Mouse (Mus musculus): ENCODE results near the gene Actb.

Actb gene

GRCm38 (mm10) chr5:142875513-142875905 lies 31.0 kb downstream of the Actb start:
- DNase-seq, result no peak

GRCm38 (mm10) chr5:142874791-142875512 lies 31.6 kb downstream of the Actb start:
- no peak for DNase-seq

GRCm38 (mm10) chr5:142873718-142874117 lies 32.8 kb downstream of the Actb start:
- no peak for DNase-seq

- DNase-seq, result no peak
Observed at GRCm38 (mm10) chr5:142871765-142872164, 34.8 kb downstream of the Actb start.

GRCm38 (mm10) chr5:142869463-142869862 lies 37.1 kb downstream of the Actb start:
- no peak for DNase-seq

GRCm38 (mm10) chr5:142857763-142858229 lies 48.8 kb downstream of the Actb start:
- no peak for DNase-seq

GRCm38 (mm10) chr5:142856408-142856807 lies 50.1 kb downstream of the Actb start:
- no peak for DNase-seq

- DNase-seq, result peak; percentile 53
Observed at GRCm38 (mm10) chr5:142854877-142855276, 51.7 kb downstream of the Actb start.

GRCm38 (mm10) chr5:142853585-142853984 lies 53.0 kb downstream of the Actb start:
- no peak for DNase-seq

All from kidney, adult 18-20 months (tissue).